Mouse (Mus musculus) thymus, postnatal 36 days (tissue): ENCODE data around the gene Dnajc30.
"Not testable (repeated sequence)": the region's sequence is repeated elsewhere in the genome, so short reads cannot be mapped to it uniquely, and the experiment has no call there.

Experiments used
- DNase-seq, 2 experiments: peaks; one replicate each; pipeline ENCODE4 v3.0.0; 2022; ENCODE audit warnings: mixed read lengths in 2 of 2

Gene Dnajc30

GRCm38 (mm10) chr5:135063629-135064381 is at the start of gene Dnajc30:
TSS of gene Dnajc30 (plus strand) at chr5:135064202.
- DNase-seq = peak; percentile 94 to 96

- DNase-seq = peak; percentile 83 to 86
Measured at GRCm38 (mm10) chr5:135015497-135015896, 48.5 kb upstream of the Dnajc30 start.

DNA sequence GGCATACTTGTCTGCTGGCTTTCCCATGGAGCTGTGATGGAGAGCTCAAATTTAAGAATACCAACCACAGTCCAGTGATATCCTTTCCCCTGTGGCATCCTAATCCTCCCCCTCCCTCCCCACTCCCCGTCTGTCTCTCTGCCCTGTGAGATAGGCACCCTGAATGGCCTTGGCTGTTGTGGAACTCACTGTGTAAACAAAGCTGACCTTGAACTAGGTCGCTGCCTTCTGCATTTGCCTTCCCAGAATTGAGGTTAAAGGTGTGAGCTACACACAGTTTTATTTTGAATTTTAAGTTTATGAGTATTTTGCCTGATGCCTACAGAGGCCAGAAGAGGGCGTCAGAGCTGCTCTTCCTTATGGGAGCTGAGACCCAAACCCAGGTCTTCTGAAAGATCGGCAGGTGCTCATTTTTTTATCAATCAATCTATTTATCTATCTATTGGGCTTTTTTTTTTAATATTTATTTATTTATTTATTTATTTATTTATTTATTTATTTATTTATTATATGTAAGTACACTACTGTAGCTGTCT is 47.7 kb upstream of the Dnajc30 start:
- no peak for DNase-seq

- DNase-seq = no peak
Measured at GRCm38 (mm10) chr5:135021814-135022213, 42.2 kb upstream of the Dnajc30 start.

- DNase-seq = peak; percentile 91 to 93
Measured at GRCm38 (mm10) chr5:135023344-135024173, 40.4 kb upstream of the Dnajc30 start, which contains the start of gene Stx1a. TSS of gene Stx1a (plus strand) at chr5:135023482.

DNA sequence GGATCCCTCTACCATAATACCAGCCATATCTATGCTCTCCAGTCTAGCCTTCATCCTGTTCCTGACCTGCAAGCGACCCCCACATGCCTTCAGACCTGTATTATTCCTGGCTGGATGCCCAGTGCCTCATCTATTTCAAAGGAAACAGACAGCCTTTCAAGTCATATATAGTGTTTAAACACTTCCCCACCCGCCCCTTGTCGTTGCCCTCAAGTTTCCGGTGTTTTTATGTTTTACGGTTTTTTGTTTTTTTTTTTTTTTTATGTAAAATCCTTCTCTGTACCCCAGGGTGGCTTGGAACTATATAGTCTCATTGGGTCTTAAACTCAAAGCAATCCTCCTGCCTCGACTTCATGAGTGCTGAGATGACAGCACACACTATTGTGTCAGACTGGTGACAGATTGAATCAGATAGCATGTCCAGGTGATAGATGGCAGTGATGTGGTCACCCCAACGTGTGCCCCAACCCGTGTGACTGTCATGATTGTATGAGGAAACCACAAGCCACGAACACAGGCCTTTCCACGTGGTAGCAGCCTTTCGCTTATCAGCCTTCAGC is 39.3 kb upstream of the Dnajc30 start:
- DNase-seq = peak; percentile 31

DNA sequence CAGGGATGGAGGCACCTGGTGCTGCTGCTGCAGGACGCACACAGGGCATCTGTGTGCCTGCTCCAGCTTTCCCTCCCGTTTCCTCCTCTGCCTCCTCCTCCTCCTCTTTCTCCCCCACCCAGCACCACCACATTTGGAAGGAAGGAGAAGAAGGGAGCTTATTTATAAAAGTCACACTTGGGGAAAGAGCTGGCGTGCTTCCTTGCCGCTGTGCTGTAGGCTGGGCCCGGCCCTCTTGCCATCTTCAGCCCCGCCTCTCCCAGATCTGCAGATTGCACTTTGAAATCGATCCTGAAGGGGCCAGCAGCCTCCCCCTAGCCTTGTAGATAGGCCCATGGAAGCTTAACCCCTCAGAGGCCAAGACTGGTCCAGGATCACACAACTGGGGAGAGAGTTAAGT is 38.1 kb upstream of the Dnajc30 start:
- DNase-seq = no peak

DNA sequence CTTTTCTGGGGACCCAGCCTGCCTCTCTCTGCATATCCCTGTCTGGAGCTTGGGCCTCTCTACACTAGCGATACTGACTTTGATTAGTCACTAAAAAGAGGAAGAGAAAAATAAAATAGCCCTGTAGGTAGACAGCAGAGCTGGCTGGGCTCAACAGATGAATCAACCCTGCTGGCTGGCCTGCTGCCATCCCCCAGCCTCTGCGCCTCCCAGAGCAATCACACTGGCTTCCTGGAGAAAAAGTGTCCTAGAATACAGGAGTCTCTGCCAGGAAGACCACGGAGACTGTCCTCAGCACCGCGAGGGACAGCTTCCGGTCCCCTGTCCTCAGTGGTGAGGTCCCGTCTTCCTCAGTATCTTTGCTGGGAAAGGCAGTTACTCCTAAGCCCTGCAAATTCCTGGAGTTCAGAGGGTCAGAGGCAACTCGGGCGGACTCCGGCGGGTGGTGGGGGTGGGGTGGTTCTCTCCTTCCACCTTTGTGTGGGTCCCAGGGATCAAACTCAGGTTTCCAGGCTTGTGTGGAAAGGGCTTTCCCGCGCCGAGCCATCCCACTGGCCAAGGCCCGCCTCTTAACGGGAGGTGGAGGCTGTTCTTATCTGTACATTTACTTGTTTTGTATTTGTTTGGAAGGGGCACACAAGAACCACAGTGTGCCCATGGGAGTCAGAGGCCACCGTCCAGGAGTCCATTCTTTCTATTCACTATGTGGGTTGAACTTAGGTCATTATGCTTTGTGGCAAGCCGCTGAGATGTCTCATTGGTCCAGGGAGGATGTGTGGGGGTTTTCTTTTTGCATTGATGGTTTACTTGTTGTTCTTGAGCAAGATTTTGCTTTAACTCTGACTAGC is 34.8 kb upstream of the Dnajc30 start:
- no peak for DNase-seq

DNA sequence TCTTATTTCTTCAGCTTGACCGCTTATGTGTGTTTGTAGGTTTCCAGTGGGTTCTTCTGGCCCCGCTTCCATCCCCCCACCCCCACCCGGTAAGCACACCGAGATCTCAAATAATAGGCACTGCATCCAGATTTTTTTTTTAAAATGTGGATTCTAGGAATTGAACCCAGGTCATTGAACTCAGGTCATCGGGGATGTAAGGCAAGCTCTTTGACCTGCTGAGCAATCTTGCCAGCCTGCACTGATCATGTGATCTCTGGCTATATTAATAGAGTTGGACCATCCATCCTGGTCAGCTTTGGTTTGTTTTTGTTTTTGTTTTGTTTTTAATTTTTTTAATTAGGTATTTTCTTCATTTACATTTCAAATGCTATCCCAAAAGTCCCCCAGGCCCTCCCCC is 31.4 kb upstream of the Dnajc30 start:
- DNase-seq = no peak

GRCm38 (mm10) chr5:135034593-135034992 is 29.4 kb upstream of the Dnajc30 start:
- DNase-seq = no peak

DNA sequence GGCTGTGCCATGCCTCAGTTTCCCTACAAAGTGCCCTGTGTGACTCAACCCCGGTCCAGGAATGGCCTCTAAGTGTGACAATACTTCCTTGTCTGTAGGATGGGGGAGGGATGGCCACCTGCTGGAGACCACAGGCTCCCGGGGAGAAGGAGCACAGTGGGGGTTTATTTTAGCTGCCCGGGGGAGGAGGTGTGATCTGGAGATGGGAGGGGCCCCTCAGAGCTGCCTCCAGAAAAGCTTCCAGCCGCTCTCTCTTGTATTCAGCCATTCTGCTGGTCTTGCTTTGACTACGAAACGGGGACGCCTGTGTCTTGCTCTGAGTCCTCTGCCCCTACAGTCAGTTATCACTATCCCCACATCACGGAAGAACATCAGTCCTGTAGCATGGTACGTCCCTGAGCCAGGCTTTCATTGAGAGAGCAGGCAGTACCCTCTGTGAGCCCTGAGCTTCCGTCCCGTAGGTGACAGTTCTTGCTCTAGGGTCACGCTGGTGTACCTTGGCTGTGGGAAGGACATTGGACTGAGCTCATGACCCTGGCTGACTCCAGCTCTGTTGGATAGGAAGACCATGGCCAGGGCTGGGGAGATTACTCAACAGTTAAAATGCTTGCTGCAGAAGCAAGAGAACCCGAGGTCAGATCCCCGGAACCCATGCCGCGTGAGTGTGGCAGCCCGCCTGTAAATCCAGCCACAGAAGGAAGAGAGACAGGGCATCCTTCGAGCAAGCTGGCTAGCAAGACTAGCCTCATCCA is 28.2 kb upstream of the Dnajc30 start:
- DNase-seq = no peak

GRCm38 (mm10) chr5:135037946-135038345 is 26.1 kb upstream of the Dnajc30 start:
- DNase-seq = no peak

- no peak for DNase-seq
Measured at GRCm38 (mm10) chr5:135039541-135039940, 24.5 kb upstream of the Dnajc30 start.

DNA sequence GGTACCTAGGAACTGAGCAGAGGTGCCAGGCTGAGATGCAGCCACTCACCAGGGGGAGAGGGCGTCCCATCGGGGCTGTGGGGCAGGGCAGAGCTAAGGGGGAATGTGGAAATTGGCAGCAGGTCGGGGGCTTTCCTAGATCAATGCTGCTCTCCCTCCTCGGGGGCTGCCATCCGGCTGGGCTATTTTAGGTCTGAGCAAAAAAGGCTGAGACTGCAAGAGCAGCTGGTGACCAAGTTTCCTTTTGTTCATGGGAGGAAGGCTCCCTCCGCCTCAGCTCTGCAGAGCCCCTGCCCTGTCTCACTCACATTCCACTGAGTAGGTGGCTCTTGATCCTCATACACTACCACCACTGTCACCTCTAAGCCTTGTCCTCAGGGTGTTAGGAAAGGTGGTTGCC is 23.9 kb upstream of the Dnajc30 start:
- no peak for DNase-seq

DNA sequence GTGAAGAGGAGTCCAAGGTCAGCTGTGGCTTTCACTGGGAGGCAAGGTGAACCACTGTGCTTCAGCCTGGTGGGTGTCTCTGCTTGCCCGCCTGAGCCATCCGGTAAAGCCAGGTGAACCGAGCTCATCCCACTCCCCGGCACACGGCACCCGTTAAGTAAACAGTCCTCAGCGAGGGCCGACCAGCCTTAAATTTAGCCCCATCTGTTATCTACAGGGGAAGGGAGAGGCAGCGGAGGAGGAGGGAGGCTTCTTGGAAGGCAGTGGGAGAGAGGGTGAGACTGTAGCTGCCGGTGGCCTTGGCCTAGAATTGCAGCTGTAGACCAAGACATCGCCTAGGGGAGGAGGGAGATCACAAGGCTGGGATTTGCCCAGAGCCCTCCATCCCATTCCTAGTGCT is 23.2 kb upstream of the Dnajc30 start:
- no peak for DNase-seq

DNA sequence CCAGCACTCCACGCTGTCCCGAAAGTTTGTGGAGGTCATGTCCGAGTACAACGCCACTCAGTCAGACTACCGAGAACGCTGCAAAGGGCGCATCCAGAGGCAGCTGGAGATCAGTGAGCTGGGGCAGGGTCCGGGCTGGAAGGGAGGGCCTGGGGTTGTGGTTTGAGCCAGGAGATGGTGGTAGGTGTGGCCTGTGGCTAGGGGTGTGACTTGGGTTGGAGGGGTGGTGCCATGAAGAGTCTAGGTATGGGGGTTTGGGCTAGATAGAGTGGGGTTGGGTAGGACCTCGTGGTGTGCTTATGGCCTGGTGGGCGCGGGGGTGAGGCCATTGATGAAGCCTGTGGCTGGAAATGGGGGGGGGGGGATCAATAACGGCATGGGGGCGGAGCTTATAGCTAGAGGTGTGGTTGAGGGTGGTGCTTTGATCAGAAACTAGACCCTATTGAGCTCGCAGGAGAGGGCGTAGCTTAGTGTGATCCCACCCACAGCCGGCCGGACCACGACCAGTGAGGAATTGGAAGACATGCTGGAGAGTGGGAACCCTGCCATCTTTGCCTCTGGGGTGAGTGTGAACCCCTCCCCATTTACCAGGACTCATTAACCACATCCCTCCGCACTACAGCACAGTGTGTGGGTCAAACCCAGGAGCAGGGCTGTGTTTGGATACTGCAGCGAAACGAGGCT is 21.8 kb upstream of the Dnajc30 start:
- no peak for DNase-seq

DNA sequence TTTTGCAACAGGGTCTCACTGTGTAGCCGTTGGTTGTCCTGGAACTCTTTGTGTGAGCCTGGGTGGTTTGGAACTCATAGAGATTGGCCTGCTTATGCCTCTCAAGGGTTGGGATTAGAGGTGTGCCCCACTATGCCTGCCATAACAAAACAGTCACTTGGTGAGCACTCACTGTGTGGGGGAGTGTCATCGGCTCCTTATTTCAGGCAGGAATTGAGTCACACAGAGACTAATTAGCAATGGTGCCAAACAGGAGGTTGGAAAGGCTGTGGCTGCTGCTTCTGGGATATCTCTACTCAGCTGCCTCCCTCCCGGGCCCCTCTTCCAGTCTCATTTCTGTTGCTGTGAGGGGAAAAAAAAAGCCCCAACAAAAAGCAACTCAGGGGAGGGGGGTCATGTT is 19.4 kb upstream of the Dnajc30 start:
- no peak for DNase-seq

- DNase-seq = no peak
Measured at GRCm38 (mm10) chr5:135048539-135048938, 15.5 kb upstream of the Dnajc30 start.

DNA sequence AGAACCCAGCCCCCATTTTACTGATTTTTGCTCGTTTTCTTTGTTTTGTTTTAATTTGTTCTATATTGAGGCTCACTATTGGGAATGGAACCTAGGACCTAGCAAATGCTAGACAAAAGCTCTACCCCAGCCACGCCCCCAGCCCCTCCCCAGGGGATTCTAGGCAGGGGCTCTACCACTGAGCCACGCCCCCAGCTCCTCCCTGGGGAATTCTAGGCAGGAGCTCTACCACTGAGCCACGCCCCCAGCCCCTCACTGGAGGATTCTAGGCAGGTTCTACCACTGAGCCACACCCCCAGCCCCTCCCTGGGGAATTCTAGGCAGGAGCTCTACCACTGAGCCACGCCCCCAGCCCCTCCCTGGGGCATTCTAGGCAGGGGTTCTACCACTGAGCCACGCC is 14.7 kb upstream of the Dnajc30 start:
- DNase-seq = not testable (repeated sequence)

GRCm38 (mm10) chr5:135053356-135053755 is 10.6 kb upstream of the Dnajc30 start:
- no peak for DNase-seq

DNA sequence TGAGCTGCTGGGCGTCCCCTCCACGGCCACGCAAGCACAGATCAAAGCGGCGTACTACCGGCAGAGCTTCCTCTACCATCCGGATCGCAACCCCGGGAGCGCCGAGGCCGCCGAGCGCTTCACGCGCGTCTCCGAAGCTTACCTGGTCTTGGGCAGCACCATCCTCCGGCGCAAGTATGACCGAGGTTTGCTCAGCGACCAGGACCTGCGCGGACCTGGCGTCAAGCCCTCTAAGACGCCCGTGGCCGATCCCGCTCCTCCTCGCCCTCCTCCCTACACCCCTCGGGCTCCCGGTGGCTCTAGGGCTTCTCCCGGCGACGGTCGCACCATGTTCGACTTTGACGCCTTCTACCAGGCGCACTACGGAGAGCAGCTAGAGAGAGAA is 372 bp downstream of the Dnajc30 start:
- no peak for DNase-seq
